In the genomic region with DNA sequence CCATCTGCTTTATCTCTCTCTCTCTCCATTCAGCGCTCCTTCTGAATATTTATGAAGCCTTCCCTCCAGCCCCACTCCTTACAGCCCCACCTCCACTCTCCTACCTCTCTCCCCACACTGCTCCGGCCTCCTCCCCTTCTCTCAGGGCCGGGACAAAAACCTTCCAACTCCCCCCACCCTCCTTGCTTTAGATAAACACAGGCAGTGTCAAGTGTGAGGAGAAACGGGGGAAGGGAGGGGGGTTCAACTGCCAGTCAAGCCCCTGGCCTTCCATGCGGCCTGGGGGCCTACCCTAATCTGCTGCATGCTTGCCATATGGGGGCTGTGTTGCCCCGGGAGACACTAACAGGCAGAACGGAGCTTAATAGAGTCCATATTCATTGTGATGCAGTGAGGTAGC, we compare ENCODE assay signal across 8 mouse cellular contexts. TPM values are rescaled to one million over a fixed set of nuclear protein-coding genes. Genes with fewer than 3 reads are reported as not detected.
DNase-seq lines count a peak whose midpoint lies in the region; ATAC-seq and TF ChIP-seq lines count a peak whose summit lies in the region.

No protein-coding gene starts in this region.

- peak overlapping the region; percentile 38 for H3K4me3 ChIP-seq in layer of hippocampus, adult 2 months
- peak overlapping the region; percentile 36 for H3K4me3 ChIP-seq in hindbrain, embryonic 13.5 days
- peak overlapping the region; percentile 20 for H3K4me3 ChIP-seq in neural tube, embryonic 14.5 days (ENCODE audit: low read depth, low read length)

- H3K27me3 ChIP-seq in hindbrain, embryonic 13.5 days: no peaks in the 10 kb centered on the region
- no peaks in the 10 kb centered on the region for H3K27me3 ChIP-seq in neural tube, embryonic 14.5 days (ENCODE audit: control insufficient read depth, insufficient read depth, low read length)

- peak overlapping the region; percentile 66 for H3K9ac ChIP-seq in hindbrain, embryonic 13.5 days
- H3K9ac ChIP-seq in neural tube, embryonic 14.5 days (replicated peaks; ENCODE audit: low read depth, low read length): peak overlapping the region; percentile 50; the same call in 1 of the 2 replicates

- no peaks in the 10 kb centered on the region for H3K36me3 ChIP-seq in hindbrain, embryonic 13.5 days
- H3K36me3 ChIP-seq in neural tube, embryonic 14.5 days (ENCODE audit: control insufficient read depth, insufficient read depth, low read length): no peaks in the 10 kb centered on the region

- H3K27ac ChIP-seq in layer of hippocampus, adult 2 months: peak overlapping the region; percentile 70
- H3K27ac ChIP-seq in hindbrain, embryonic 13.5 days: peak overlapping the region; percentile 92
- peak overlapping the region; percentile 83 for H3K27ac ChIP-seq in neural tube, embryonic 14.5 days (ENCODE audit: low read depth, low read length)

- peak overlapping the region; percentile 58 for H3K4me2 ChIP-seq in hindbrain, embryonic 13.5 days
- H3K4me2 ChIP-seq in neural tube, embryonic 14.5 days (ENCODE audit: low read depth, low read length): peak overlapping the region; percentile 55

- ATAC-seq in hindbrain, embryonic 13.5 days (ENCODE audit: low FRiP score): peak; percentile 91
- peak; percentile 90 for ATAC-seq in neural tube, embryonic 14.5 days (ENCODE audit: low read depth)

- H3K4me1 ChIP-seq in hindbrain, embryonic 13.5 days (replicated peaks): peaks cover 79% of the 10 kb centered on the region
- H3K4me1 ChIP-seq in neural tube, embryonic 14.5 days (ENCODE audit: control insufficient read depth, insufficient read depth, low read length): peaks cover 41% of the 10 kb centered on the region

- TF ChIP-seq CTCF in layer of hippocampus, adult 2 months (conservative IDR thresholded peaks at IDR 0.05): no peak

- under 1% methylated on average over 7 of the region's 7 CpGs for WGBS in hindbrain, embryonic 13.5 days
- 0% methylated on average over 7 of the region's 7 CpGs for WGBS in neural tube, embryonic 14.5 days

- DNase-seq in layer of hippocampus, adult 2 months (ENCODE audit: low spot score in 2 of 2): no peak
- DNase-seq in layer of hippocampus, adult 9-10 months (ENCODE audit: low spot score): no peak
- DNase-seq in embryo, embryonic 9.5 days (ENCODE audit: extremely low spot score): peak; percentile 89
- DNase-seq in adrenal gland, adult 18-20 months (ENCODE audit: low spot score in 2 of 2): no peak
- no peak for DNase-seq in layer of hippocampus, adult 11-12 months (ENCODE audit: low spot score)
- DNase-seq in kidney, adult 18-20 months: no peak

- H3K9me3 ChIP-seq in hindbrain, embryonic 13.5 days: no peaks in the 10 kb centered on the region
- no peaks in the 10 kb centered on the region for H3K9me3 ChIP-seq in neural tube, embryonic 14.5 days (ENCODE audit: control insufficient read depth, low read length)

RNA-seq across cellular contexts. Expression of a gene that starts 27.9 kb away (rescaled TPM):
- total RNA-seq in layer of hippocampus, adult 2 months (2021): 10 to 100 TPM in 1 of 2 experiments, 1 to 10 TPM in 1; 9.7 to 12.1 TPM
- 14.0 and 17.2 TPM in 2 replicates for polyA plus RNA-seq in hindbrain, embryonic 13.5 days (2015; fragmentation: Nextera tagmentation; extraction: Ambion mirVana)
- polyA plus RNA-seq in neural tube, embryonic 14.5 days (2014; fragmentation: Nextera tagmentation; extraction: Ambion mirVana): 7.8 and 9.9 TPM in 2 replicates
- total RNA-seq in adrenal gland, adult 18-20 months (2021): 10 to 100 TPM; 25.2 to 48.5 TPM
